Mouse (Mus musculus): ENCODE data around the gene Crebbp. TPM values are rescaled to one million over a fixed set of nuclear protein-coding genes. Genes with fewer than 3 reads are reported as not detected.

Crebbp gene
- polyA plus RNA-seq, 1 experiment from 2014 or later, result 36.4 TPM

DNA sequence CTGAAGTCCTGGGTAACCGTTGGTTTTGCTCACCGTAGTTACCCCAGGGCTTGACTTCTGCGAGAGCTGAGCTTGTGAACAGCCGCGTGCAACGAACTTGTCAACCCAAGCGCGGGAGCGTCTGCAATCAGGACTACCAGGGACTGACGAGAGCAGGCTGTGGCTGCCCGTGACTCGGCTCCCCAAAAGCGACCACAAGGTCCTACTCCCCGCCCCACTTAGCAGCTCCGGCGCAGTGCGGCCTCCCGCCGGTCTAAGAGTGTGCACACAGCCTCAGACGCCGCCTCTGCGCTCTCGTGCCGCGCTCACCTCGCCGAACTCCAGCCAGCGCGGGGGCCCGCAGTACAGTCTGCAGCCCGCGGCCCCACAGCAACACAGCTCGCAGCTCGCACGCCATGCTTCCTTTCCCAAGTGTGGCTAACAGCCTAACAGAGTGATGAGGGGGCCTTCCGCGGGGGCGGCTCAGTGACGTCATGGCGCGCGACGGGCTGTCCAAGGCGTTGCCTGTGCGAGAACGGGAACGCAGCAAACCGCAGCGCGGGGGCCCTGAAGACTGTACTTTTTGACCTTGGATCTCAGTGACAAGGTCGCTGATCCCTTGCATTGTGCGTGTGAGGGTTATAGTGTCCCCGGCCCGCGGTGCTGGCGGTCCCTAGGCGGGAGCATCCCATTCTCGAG, 136.3 kb downstream of the Crebbp start, which contains the start of gene Trap1:
Gene Trap1, minus strand, starts transcription at position 444 of the 678 bp plus-strand sequence.
- H3K27ac ChIP-seq (replicated peaks), result peak within 1 kb of the TSS; percentile 93
- peak; percentile 97 for ATAC-seq (ENCODE audit: low FRiP score, low read depth)
- no peaks in the 10 kb centered on the region for H3K9me3 ChIP-seq
- H3K4me2 ChIP-seq, result peak within 1 kb of the TSS; percentile 66
- H3K4me3 ChIP-seq, result peak within 1 kb of the TSS; percentile 93
- peaks cover 20% of the 10 kb centered on the region for H3K4me1 ChIP-seq (replicated peaks)
- H3K9ac ChIP-seq, result peak within 1 kb of the TSS; percentile 76
- H3K36me3 ChIP-seq, result no peaks in the 10 kb centered on the region
- WGBS, result 0% methylated on average over 58 of the region's 58 CpGs
- no peaks in the 10 kb centered on the region for H3K27me3 ChIP-seq

DNA sequence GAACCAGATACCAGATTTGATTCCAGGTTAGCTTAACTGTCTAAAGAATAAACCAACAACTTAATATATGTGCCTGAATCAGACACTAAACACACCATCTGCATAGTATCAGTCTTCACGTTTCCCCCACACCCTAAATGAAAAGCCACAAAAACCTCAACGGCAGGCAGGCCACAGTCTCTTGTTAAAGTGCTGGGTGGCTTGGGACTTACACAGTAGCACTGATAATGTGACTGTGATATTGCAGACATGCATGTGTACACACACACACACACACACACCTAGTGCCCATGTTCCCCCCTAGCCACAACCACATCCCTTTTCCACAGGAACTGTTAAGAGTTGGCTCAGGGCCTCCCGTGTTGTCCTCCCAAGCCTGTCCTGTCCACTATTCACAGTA, 139.0 kb downstream of the Crebbp start:
- no peak overlapping the region for H3K9ac ChIP-seq
- H3K4me3 ChIP-seq, result no peak overlapping the region
- no peaks in the 10 kb centered on the region for H3K36me3 ChIP-seq
- H3K4me2 ChIP-seq, result no peak overlapping the region
- H3K27me3 ChIP-seq, result no peaks in the 10 kb centered on the region
- 80% methylated on average over 3 of the region's 3 CpGs for WGBS
- no peak overlapping the region for H3K27ac ChIP-seq (replicated peaks)
- ATAC-seq (ENCODE audit: low FRiP score, low read depth), result no peak
- no peaks in the 10 kb centered on the region for H3K9me3 ChIP-seq
- peaks cover 20% of the 10 kb centered on the region for H3K4me1 ChIP-seq (replicated peaks)

DNA sequence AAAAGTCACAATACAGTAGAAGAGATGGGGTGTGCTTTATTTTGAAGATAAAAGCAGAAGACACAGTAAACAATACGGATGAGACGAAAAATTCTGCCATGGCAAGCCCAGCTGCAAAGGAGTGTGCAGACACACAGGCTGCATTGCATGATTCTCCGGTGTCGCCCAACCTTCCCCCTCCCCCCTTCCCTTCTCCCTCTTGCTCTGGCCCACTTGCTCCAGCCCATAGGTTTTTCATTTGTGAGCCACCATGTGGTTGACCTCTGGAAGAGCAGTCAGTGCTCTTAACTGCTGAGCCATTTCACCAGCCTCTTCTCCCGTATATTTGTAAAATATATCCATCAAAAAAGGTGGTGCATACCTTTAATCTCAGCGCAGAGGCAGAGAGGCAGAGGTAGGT, 139.5 kb downstream of the Crebbp start:
- no peak overlapping the region for H3K4me2 ChIP-seq
- 81% methylated on average over 6 of the region's 6 CpGs for WGBS

DNA sequence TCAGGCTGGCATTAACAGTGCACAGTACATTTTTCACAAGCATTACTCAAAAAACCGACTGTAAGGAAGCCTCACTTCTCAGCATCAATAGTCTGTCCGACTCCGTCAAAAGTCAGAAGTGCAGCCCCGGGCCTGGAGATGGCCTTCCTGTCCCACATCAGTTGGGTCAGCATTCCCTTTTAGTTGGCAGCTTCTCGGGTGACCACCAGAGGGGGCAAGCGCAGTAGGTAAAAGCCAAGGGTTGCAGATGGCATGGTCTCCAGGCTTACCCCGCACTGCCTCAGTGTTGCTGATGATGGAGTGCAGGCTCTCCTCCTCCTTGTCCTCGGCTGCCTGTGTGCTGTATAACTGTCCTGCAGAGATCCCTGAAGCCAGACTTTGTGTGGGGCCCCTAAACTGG, 145.2 kb downstream of the Crebbp start:
- no peaks in the 10 kb centered on the region for H3K4me1 ChIP-seq (replicated peaks)
- peaks cover 47% of the 10 kb centered on the region for H3K36me3 ChIP-seq
- no peak overlapping the region for H3K9ac ChIP-seq
- ATAC-seq (ENCODE audit: low FRiP score, low read depth), result peak; percentile 56; the same call in 1 of the 2 replicates
- no peaks in the 10 kb centered on the region for H3K9me3 ChIP-seq
- no peaks in the 10 kb centered on the region for H3K27me3 ChIP-seq
- H3K4me3 ChIP-seq, result no peak overlapping the region
- no peak overlapping the region for H3K27ac ChIP-seq (replicated peaks)
- no peak overlapping the region for H3K4me2 ChIP-seq
- WGBS, result 55% methylated on average over 8 of the region's 8 CpGs

More for the DNA sequence above, 139.5 kb downstream of the Crebbp start:
- Histone ChIP-seq H3K27me3 (no peaks in the 10 kb centered on the region), H3K4me1 (replicated peaks) (peaks cover 20% of the 10 kb centered on the region), H3K9me3 (no peaks in the 10 kb centered on the region), H3K27ac (replicated peaks) (no peak overlapping the region), H3K9ac (no peak overlapping the region), H3K4me3 (no peak overlapping the region), H3K36me3 (no peaks in the 10 kb centered on the region)
- no peak for ATAC-seq (ENCODE audit: low FRiP score, low read depth)

DNA sequence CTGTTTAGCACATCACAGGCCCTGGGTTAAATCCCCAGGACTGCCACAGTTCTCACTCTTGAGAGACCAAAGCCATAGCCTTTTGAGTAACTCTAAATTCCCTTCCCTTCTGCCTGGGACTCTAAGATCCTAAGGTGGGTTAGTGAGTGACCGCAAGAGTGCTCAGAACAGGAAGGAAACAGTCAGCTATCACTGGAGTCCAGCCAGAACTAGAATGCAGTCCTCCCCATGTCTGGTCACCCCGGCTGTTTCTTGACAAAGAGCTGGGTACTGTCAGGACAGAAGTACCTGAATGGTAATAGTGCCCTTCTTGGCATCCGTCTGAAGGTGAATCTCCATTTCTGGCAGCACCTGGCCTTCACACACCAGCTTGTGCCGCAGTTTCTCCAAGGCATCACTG, 148.9 kb downstream of the Crebbp start:
- ATAC-seq (ENCODE audit: low FRiP score, low read depth), result no peak
- Histone ChIP-seq H3K4me1 (replicated peaks) (no peaks in the 10 kb centered on the region), H3K27me3 (no peaks in the 10 kb centered on the region), H3K9me3 (no peaks in the 10 kb centered on the region), H3K27ac (replicated peaks) (no peak overlapping the region), H3K4me3 (no peak overlapping the region), H3K9ac (no peak overlapping the region), H3K4me2 (no peak overlapping the region), H3K36me3 (peaks cover 78% of the 10 kb centered on the region)
- WGBS, result 97% methylated on average over 4 of the region's 4 CpGs

DNA sequence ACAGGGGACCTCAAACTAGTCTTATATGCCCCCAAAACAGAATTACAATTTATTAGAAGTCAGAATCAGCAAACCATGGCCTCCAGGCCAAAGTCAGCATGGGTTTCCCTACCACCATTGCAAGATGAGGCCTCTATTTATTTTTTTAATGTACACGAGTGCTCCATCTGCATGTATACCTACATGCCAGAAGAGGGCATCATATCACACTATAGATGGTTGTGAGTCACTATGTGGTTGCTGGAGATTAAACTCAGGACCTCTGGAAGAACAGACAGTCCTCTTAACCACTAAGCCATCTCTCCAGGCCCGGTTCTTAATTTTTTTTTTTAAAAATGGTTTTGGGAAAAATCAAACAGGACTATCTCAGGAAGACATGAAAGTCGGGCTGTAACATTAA, 160.0 kb downstream of the Crebbp start:
- Histone ChIP-seq H3K9me3 (no peaks in the 10 kb centered on the region), H3K36me3 (peaks cover 51% of the 10 kb centered on the region), H3K4me1 (replicated peaks) (no peaks in the 10 kb centered on the region), H3K27ac (replicated peaks) (no peak overlapping the region), H3K27me3 (no peaks in the 10 kb centered on the region), H3K9ac (no peak overlapping the region), H3K4me3 (no peak overlapping the region), H3K4me2 (no peak overlapping the region)
- WGBS, result 85% methylated on average over 3 of the region's 3 CpGs
- no peak for ATAC-seq (ENCODE audit: low FRiP score, low read depth)

DNA sequence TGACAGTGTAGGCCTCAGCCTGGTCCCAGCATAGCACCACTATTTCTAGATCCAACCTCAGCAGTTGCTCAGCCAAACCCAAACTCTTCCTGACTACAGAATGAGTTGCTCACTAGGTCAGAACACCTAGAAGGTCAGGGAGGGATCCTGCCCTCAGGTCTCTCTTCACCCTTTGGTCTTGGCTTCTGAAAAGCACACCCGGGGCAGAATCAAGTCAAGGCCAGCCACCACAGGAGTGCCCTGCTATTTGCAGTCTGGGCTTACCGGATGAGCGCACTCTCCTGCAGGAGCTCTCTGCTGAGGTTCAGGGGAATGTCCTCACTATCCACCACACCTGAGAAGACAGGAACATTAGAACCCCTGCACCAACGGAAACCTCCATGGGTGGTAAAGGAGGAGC, 161.2 kb downstream of the Crebbp start:
- 97% methylated on average over 4 of the region's 4 CpGs for WGBS
- peaks cover 58% of the 10 kb centered on the region for H3K36me3 ChIP-seq
- no peaks in the 10 kb centered on the region for H3K9me3 ChIP-seq
- no peak for ATAC-seq (ENCODE audit: low FRiP score, low read depth)
- H3K4me1 ChIP-seq (replicated peaks), result no peaks in the 10 kb centered on the region
- H3K4me3 ChIP-seq, result no peak overlapping the region
- H3K9ac ChIP-seq, result no peak overlapping the region
- H3K27ac ChIP-seq (replicated peaks), result no peak overlapping the region
- H3K27me3 ChIP-seq, result no peaks in the 10 kb centered on the region
- no peak overlapping the region for H3K4me2 ChIP-seq

DNA sequence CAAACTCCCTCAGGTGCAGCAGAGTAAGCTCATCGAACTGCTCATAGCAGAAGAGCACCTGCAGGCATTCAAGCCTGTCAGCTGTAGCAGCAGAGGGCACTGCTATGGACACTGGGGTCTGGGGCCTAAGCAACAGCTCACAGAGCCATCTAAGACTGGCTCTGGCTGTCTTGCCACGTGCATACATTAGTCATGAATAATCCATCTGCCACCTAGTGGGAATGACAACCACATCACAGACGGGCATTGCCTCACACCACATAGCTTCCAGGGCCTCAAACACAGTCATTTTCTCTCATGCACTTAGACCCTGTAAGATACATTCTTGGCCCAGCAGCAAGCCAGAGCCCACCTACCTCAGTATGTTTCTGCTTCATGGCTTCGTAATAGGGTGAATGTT, 168.3 kb downstream of the Crebbp start:
- ATAC-seq (ENCODE audit: low FRiP score, low read depth), result no peak
- Histone ChIP-seq H3K4me1 (replicated peaks) (no peaks in the 10 kb centered on the region), H3K9ac (no peak overlapping the region), H3K9me3 (no peaks in the 10 kb centered on the region), H3K27ac (replicated peaks) (no peak overlapping the region), H3K36me3 (peaks cover 48% of the 10 kb centered on the region), H3K27me3 (no peaks in the 10 kb centered on the region), H3K4me2 (no peak overlapping the region), H3K4me3 (no peak overlapping the region)
- 73% methylated on average over 4 of the region's 4 CpGs for WGBS

DNA sequence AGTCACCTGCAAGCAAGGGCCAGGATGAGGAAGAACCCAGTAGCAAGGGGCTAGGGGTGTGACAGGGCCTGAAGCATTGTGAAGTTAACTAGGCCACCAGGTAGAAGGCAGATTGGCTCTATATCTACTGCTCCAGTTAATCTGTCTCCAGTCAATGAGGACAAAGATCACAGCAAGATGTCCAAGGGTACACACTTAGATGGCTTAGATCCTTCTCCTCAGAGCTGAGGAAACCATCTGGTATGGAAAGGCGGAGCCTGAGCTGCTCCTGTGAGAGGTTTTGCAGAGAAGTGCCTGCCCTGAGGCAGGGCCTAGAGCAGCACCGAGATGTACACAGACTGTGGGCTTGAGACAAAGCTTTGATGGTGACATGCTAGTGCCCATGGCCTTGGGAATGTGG, 169.7 kb downstream of the Crebbp start:
- Histone ChIP-seq H3K4me3 (no peak overlapping the region), H3K27me3 (no peaks in the 10 kb centered on the region), H3K4me2 (no peak overlapping the region), H3K9me3 (no peaks in the 10 kb centered on the region), H3K9ac (no peak overlapping the region), H3K4me1 (replicated peaks) (no peaks in the 10 kb centered on the region), H3K27ac (replicated peaks) (no peak overlapping the region), H3K36me3 (peaks cover 49% of the 10 kb centered on the region)
- ATAC-seq (ENCODE audit: low FRiP score, low read depth), result no peak
- 96% methylated on average over 2 of the region's 2 CpGs for WGBS

DNA sequence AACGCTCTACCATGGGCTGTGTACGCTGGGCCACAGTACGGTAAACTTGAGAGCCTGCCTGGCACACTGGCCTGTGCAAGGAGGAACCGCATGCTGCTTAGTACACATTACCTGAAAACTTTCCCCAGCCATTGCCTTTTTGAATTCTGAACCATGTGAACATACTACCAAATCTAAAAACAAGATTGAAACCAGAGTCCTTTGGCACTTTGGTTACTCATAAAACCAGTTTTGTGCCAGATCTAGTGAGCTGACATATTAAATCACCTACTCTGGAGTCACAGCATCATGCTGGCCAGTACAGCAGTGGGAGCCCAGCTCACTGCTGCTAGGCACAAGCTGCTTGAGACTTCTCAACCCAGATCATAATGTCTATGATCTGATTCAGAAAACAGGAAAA, 172.2 kb downstream of the Crebbp start:
- Histone ChIP-seq H3K4me3 (no peak overlapping the region), H3K36me3 (peaks cover 51% of the 10 kb centered on the region), H3K27me3 (no peaks in the 10 kb centered on the region), H3K4me2 (no peak overlapping the region), H3K9me3 (no peaks in the 10 kb centered on the region), H3K27ac (replicated peaks) (no peak overlapping the region), H3K4me1 (replicated peaks) (no peaks in the 10 kb centered on the region), H3K9ac (no peak overlapping the region)
- ATAC-seq (ENCODE audit: low FRiP score, low read depth), result no peak
- 95% methylated on average over 4 of the region's 4 CpGs for WGBS

DNA sequence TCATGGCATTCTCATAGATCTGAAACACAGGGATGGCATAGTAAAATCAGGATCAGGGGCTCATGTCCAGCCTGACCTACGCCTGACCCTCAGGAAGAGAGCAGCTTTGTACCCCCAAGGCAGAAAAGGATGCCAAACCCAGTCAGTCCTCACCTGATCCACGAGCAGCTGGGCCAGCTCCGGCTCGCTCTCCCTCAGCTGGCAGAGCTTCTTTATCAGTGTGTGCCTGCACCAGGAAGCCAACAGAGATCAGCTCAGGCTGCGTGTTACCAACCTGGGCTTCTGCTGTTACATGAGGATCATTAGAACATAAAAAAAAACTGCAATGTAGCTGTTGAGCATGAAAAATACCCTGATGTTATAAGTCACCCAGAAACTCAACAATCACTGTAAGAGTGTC, 173.6 kb downstream of the Crebbp start:
- H3K9me3 ChIP-seq, result no peaks in the 10 kb centered on the region
- H3K4me3 ChIP-seq, result no peak overlapping the region
- WGBS, result 92% methylated on average over 5 of the region's 5 CpGs
- H3K4me2 ChIP-seq, result no peak overlapping the region
- H3K9ac ChIP-seq, result no peak overlapping the region
- no peaks in the 10 kb centered on the region for H3K4me1 ChIP-seq (replicated peaks)
- H3K36me3 ChIP-seq, result peaks cover 51% of the 10 kb centered on the region
- H3K27me3 ChIP-seq, result no peaks in the 10 kb centered on the region
- no peak overlapping the region for H3K27ac ChIP-seq (replicated peaks)
- ATAC-seq (ENCODE audit: low FRiP score, low read depth), result no peak

DNA sequence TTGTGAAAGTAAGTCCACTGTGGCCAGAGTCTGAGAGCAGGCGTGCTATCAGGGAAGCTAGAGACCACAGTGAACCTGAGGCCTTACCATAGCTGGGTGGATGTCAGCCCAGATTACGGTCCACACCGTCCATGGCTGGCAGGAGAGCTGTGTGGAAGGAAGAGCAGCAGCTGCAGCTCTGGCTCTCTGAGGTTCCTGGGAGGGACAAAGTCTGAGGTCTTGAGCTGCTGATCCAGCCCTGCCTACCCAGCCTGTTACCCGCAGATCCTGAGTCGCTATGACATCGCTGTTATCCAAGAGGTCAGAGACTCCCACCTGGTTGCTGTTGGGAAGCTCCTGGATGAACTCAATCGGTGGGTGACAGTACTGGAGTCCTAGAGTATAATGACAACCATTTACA, 176.1 kb downstream of the Crebbp start:
- Histone ChIP-seq H3K9me3 (no peaks in the 10 kb centered on the region), H3K9ac (no peak overlapping the region), H3K36me3 (peaks cover 37% of the 10 kb centered on the region), H3K4me2 (no peak overlapping the region), H3K4me3 (no peak overlapping the region), H3K27ac (replicated peaks) (no peak overlapping the region), H3K4me1 (replicated peaks) (no peaks in the 10 kb centered on the region), H3K27me3 (no peaks in the 10 kb centered on the region)
- WGBS, result 93% methylated on average over 7 of the region's 7 CpGs
- ATAC-seq (ENCODE audit: low FRiP score, low read depth), result no peak

DNA sequence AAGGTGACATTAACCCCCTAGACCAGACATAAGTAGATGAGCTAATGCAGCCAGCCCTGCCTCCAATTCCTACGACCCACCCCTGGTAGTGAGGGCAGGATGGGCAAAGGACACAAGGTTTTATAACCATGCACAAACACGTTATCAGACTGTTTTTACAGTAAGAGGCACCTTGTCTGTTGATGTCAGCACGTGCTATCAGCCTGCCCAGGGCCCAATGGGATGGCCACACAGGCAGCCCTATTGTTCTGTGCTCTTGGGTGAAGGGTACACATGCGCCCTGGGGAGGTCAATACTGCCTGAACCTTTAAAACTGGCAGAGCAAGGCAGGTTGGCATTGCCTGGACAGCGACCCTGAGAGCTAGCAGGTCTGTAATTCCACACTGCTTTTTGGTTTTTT, 177.0 kb downstream of the Crebbp start, which contains the start of gene Dnase1:
Gene Dnase1, plus strand, starts transcription at position 136 of the 400 bp plus-strand sequence.
- Histone ChIP-seq H3K4me2 (no peak within 1 kb of the TSS), H3K9me3 (no peaks in the 10 kb centered on the region), H3K4me3 (no peak within 1 kb of the TSS), H3K9ac (no peak within 1 kb of the TSS), H3K4me1 (replicated peaks) (no peaks in the 10 kb centered on the region), H3K27me3 (no peaks in the 10 kb centered on the region), H3K27ac (replicated peaks) (no peak within 1 kb of the TSS), H3K36me3 (peaks cover 37% of the 10 kb centered on the region)
- no peak for ATAC-seq (ENCODE audit: low FRiP score, low read depth)
- 94% methylated on average over 5 of the region's 5 CpGs for WGBS
